Mouse (Mus musculus): Measurements from ENCODE around the gene Banf2. TPM values are rescaled to one million over a fixed set of nuclear protein-coding genes. Genes with fewer than 3 reads are reported as not detected.

The Banf2 gene
- total and polyA plus RNA-seq, 2 experiments from 2014 or later, result not detected

GRCm38 (mm10) chr2:144019971-144020370 is 12.9 kb upstream of the Banf2 start:
- WGBS, result 81% methylated on average over 2 of the region's 2 CpGs
- Histone ChIP-seq H3K4me2 (ENCODE audit: low read depth, low read length) (no peak overlapping the region), H3K9me3 (ENCODE audit: low read length) (no peaks in the 10 kb centered on the region), H3K4me3 (ENCODE audit: low read length) (no peak overlapping the region), H3K36me3 (ENCODE audit: insufficient read depth, low read length) (no peaks in the 10 kb centered on the region), H3K4me1 (ENCODE audit: insufficient read depth, low read length) (no peaks in the 10 kb centered on the region), H3K27me3 (ENCODE audit: insufficient read depth, low read length) (no peaks in the 10 kb centered on the region), H3K27ac (no peak overlapping the region), H3K9ac (replicated peaks; ENCODE audit: low read length) (no peak overlapping the region)
- DNase-seq (ENCODE audit: low spot score) (no peak), ATAC-seq (no peak)
- TF ChIP-seq CTCF (IDR thresholded peaks at IDR 0.05; ENCODE audit: low read depth), result no peak

DNA sequence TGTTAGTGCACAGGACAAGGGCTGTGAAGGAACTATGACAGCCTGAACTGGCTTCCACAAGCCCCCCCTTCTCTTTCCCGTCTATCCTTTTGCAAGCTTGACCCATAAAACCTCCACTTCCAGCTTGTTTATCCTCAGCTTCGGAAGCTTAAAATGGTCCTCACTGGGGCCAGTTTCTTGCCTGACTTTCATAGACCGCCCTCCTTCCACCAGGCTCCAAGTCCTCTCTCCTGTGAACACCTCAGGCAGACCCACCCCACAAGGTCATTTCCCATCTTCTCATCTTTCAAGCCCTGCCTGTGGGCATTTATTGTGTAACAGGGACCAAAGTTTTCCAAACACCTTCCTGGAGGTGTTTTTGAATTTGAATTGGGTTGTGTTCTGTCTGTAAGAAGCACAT is 10.4 kb upstream of the Banf2 start:
- Histone ChIP-seq H3K4me3 (ENCODE audit: low read length) (no peak overlapping the region), H3K4me2 (ENCODE audit: low read depth, low read length) (no peak overlapping the region), H3K9me3 (ENCODE audit: low read length) (no peaks in the 10 kb centered on the region), H3K27me3 (ENCODE audit: insufficient read depth, low read length) (no peaks in the 10 kb centered on the region), H3K27ac (no peak overlapping the region), H3K9ac (replicated peaks; ENCODE audit: low read length) (no peak overlapping the region), H3K4me1 (ENCODE audit: insufficient read depth, low read length) (no peaks in the 10 kb centered on the region), H3K36me3 (ENCODE audit: insufficient read depth, low read length) (no peaks in the 10 kb centered on the region)
- no peak for TF ChIP-seq CTCF (IDR thresholded peaks at IDR 0.05; ENCODE audit: low read depth)
- DNase-seq (ENCODE audit: low spot score) (no peak), ATAC-seq (no peak)
- 75% methylated on average over 3 of the region's 3 CpGs for WGBS

- ATAC-seq, result no peak
- WGBS, result 94% methylated on average over 9 of the region's 9 CpGs
- TF ChIP-seq CTCF (IDR thresholded peaks at IDR 0.05; ENCODE audit: low read depth), result no peak
Measured at GRCm38 (mm10) chr2:144025361-144025760, 7.5 kb upstream of the Banf2 start.

DNA sequence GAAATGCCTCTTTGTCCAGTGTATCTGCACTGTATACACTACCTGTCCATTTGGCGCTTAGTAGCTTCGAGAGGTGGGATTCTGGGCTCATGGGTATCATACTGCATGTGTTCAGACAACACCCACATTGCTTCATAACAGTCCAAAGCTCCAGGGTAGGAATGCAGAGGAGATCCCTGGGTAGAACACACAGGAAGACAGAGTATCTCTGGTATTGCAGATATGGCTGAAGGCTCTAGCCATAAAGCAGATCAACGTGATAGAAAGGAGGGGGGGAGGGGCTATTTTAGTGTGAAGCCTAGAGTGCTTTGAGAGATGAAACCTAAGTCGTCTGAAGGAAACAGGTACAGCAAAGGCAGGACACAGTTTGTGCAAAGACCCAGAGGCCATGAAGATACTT is 6.4 kb upstream of the Banf2 start:
- 85% methylated on average over 4 of the region's 4 CpGs for WGBS
- H3K27me3 ChIP-seq (ENCODE audit: insufficient read depth, low read length), result no peaks in the 10 kb centered on the region
- H3K9ac ChIP-seq (replicated peaks; ENCODE audit: low read length), result no peak overlapping the region
- TF ChIP-seq CTCF (IDR thresholded peaks at IDR 0.05; ENCODE audit: low read depth), result no peak
- H3K36me3 ChIP-seq (ENCODE audit: insufficient read depth, low read length), result no peaks in the 10 kb centered on the region
- ATAC-seq (no peak), DNase-seq (ENCODE audit: low spot score) (no peak)
- H3K9me3 ChIP-seq (ENCODE audit: low read length), result no peaks in the 10 kb centered on the region
- H3K4me2 ChIP-seq (ENCODE audit: low read depth, low read length), result no peak overlapping the region
- H3K27ac ChIP-seq, result no peak overlapping the region
- no peak overlapping the region for H3K4me3 ChIP-seq (ENCODE audit: low read length)
- H3K4me1 ChIP-seq (ENCODE audit: insufficient read depth, low read length), result no peaks in the 10 kb centered on the region

More at GRCm38 (mm10) chr2:144025361-144025760, 7.5 kb upstream of the Banf2 start:
- no peak overlapping the region for H3K4me3 ChIP-seq (ENCODE audit: low read length)
- no peaks in the 10 kb centered on the region for H3K9me3 ChIP-seq (ENCODE audit: low read length)
- DNase-seq (ENCODE audit: low spot score), result no peak
- no peaks in the 10 kb centered on the region for H3K36me3 ChIP-seq (ENCODE audit: insufficient read depth, low read length)
- H3K4me2 ChIP-seq (ENCODE audit: low read depth, low read length), result no peak overlapping the region
- H3K4me1 ChIP-seq (ENCODE audit: insufficient read depth, low read length), result no peaks in the 10 kb centered on the region
- H3K9ac ChIP-seq (replicated peaks; ENCODE audit: low read length), result no peak overlapping the region
- no peak overlapping the region for H3K27ac ChIP-seq
- no peaks in the 10 kb centered on the region for H3K27me3 ChIP-seq (ENCODE audit: insufficient read depth, low read length)

- Histone ChIP-seq H3K4me3 (ENCODE audit: low read length) (no peak overlapping the region), H3K9ac (replicated peaks; ENCODE audit: low read length) (no peak overlapping the region), H3K27me3 (ENCODE audit: insufficient read depth, low read length) (no peaks in the 10 kb centered on the region), H3K9me3 (ENCODE audit: low read length) (no peaks in the 10 kb centered on the region), H3K36me3 (ENCODE audit: insufficient read depth, low read length) (no peaks in the 10 kb centered on the region), H3K4me2 (ENCODE audit: low read depth, low read length) (no peak overlapping the region), H3K27ac (no peak overlapping the region), H3K4me1 (ENCODE audit: insufficient read depth, low read length) (no peaks in the 10 kb centered on the region)
- no peak for ATAC-seq
- DNase-seq (ENCODE audit: low spot score), result no peak
- WGBS, result 86% methylated on average over 7 of the region's 7 CpGs
- no peak for TF ChIP-seq CTCF (IDR thresholded peaks at IDR 0.05; ENCODE audit: low read depth)
Measured at GRCm38 (mm10) chr2:144030791-144031190, 2.1 kb upstream of the Banf2 start.

- no peaks in the 10 kb centered on the region for H3K36me3 ChIP-seq (ENCODE audit: insufficient read depth, low read length)
- H3K4me1 ChIP-seq (ENCODE audit: insufficient read depth, low read length), result no peaks in the 10 kb centered on the region; the same call in 1 of the 2 replicates
- WGBS, result 53% methylated on average over 6 of the region's 6 CpGs
- H3K9me3 ChIP-seq (ENCODE audit: low read length), result peaks cover 4% of the 10 kb centered on the region; the same call in 1 of the 2 replicates
- no peak for TF ChIP-seq CTCF (IDR thresholded peaks at IDR 0.05; ENCODE audit: low read depth)
- no peak overlapping the region for H3K4me3 ChIP-seq (ENCODE audit: low read length)
- ATAC-seq, result no peak
- H3K27ac ChIP-seq, result no peak overlapping the region
- no peaks in the 10 kb centered on the region for H3K27me3 ChIP-seq (ENCODE audit: insufficient read depth, low read length)
- H3K9ac ChIP-seq (replicated peaks; ENCODE audit: low read length), result no peak overlapping the region
- H3K4me2 ChIP-seq (ENCODE audit: low read depth, low read length), result no peak overlapping the region
- peak; percentile 26 for DNase-seq (ENCODE audit: low spot score)
Measured at GRCm38 (mm10) chr2:144044726-144045125, 11.9 kb downstream of the Banf2 start.

- ATAC-seq, result peak; percentile 76
- Histone ChIP-seq H3K4me2 (ENCODE audit: low read depth, low read length) (no peak overlapping the region), H3K4me1 (ENCODE audit: insufficient read depth, low read length) (no peaks in the 10 kb centered on the region; the same call in 1 of the 2 replicates), H3K9me3 (ENCODE audit: low read length) (peaks cover 4% of the 10 kb centered on the region; the same call in 1 of the 2 replicates), H3K4me3 (ENCODE audit: low read length) (no peak overlapping the region), H3K36me3 (ENCODE audit: insufficient read depth, low read length) (no peaks in the 10 kb centered on the region), H3K27ac (peak overlapping the region; percentile 51; the same call in 1 of the 2 replicates), H3K9ac (replicated peaks; ENCODE audit: low read length) (no peak overlapping the region), H3K27me3 (ENCODE audit: insufficient read depth, low read length) (no peaks in the 10 kb centered on the region)
- 65% methylated on average over 5 of the region's 5 CpGs for WGBS
- TF ChIP-seq CTCF (IDR thresholded peaks at IDR 0.05; ENCODE audit: low read depth), result peak; percentile 33
- DNase-seq (ENCODE audit: low spot score), result peak; percentile 34
Measured at GRCm38 (mm10) chr2:144045756-144046560, 13.1 kb downstream of the Banf2 start.
